Mouse (Mus musculus): ENCODE results near the gene Tmem132d.
"Not testable (repeated sequence)": the region's sequence is repeated elsewhere in the genome, so short reads cannot be mapped to it uniquely, and the experiment has no call there.

Tmem132d gene

DNA sequence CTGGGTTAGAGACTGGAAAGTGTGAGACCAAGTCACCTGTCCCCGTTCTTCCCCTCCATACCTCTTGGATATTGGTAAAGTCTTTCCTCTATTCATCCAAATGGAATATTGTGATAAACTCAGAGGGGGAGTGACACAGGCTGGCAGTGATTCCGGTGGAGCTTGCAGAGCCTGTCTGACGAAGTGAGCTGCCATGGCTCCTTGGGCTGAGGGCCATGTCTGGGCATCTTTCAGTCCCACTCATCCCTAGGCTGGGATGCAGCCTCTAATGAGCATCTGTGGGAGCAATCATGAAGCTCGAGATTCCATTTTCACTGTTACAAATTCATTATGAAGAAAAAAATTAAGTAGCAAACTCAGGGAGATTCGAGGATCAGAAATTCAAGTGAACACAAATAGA, 332.5 kb downstream of the Tmem132d start:
- DNase-seq (ENCODE audit: low spot score in 2 of 2): no peak

GRCm38 (mm10) chr5:128099439-128099838, 333.4 kb downstream of the Tmem132d start:
- DNase-seq (ENCODE audit: low spot score in 2 of 2): no peak

- DNase-seq (ENCODE audit: low spot score in 2 of 2): no peak
These were observed 342.3 kb downstream of the Tmem132d start for GRCm38 (mm10) chr5:128090578-128090977.

- DNase-seq (ENCODE audit: low spot score in 2 of 2): no peak
These were observed 357.4 kb downstream of the Tmem132d start for GRCm38 (mm10) chr5:128075456-128075855.

DNA sequence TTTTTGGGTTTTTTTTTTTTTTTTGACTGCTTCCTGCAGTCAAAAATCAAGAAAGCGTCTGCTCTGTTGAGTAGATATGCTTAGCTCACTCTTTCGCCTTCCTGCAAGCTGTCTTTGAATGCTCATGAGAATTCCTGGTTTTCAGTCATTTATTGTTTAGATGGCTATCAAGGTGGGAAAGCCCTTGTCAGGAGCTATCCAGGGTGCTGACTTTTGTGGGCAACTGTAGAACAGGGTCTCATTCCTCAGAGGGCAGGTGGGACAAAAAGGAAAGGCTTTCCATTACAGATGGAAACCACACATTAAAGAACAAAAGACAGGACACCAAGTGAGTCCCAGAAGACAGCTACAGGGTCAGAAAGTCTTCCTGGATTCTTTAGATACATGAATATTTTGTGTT, 360.3 kb downstream of the Tmem132d start:
- DNase-seq (ENCODE audit: low spot score in 2 of 2): no peak

DNA sequence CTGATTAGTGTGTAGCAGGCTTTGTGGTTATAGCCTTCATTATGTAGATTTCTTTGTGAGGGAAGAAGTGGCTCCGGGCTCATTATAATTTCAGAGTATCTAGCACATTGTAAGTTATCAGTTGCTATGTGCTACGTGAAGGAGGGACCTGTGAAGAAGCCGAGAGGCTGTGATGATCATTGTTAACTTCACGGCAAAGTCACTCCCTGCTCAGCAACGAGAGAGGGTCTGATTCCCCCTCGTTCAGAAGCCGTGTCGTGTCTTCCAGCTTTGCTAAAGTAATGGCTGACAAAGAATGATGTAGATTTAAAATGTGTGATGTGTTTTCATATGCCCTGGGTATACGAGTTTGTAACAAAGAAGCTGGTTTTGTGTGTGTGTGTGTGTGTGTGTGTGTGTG, 391.1 kb downstream of the Tmem132d start:
- DNase-seq (ENCODE audit: low spot score in 2 of 2): no peak

DNA sequence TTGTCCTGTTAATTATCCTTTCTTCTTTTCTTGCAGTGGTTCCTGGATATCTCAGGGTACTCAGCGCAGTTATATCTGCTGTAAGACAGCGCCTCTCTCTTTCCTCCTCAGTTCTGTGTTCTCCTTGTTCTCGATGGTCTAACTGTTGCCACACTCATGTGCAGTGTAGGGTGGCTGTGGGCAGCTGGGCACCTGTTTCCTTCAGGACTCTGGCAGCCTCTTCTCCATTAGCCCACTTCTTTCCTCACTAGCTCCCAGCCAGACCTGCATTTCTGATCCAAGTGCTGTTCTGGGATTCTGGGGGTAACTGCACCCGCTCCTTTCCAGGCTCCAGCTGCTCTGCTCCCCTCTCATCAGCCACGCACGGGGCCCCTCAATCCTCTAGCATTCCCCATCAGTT, 392.8 kb downstream of the Tmem132d start:
- DNase-seq (ENCODE audit: low spot score in 2 of 2): no peak

- DNase-seq (ENCODE audit: low spot score in 2 of 2): no peak
These were observed 405.8 kb downstream of the Tmem132d start for GRCm38 (mm10) chr5:128027076-128027475.

- no peak for DNase-seq (ENCODE audit: low spot score in 2 of 2)
These were observed 428.2 kb downstream of the Tmem132d start for GRCm38 (mm10) chr5:128004666-128005065.

GRCm38 (mm10) chr5:127996526-127997245, 436.2 kb downstream of the Tmem132d start:
- no peak for DNase-seq (ENCODE audit: low spot score in 2 of 2)

- no peak for DNase-seq (ENCODE audit: low spot score in 2 of 2)
These were observed 439.4 kb downstream of the Tmem132d start for GRCm38 (mm10) chr5:127993460-127993859.

GRCm38 (mm10) chr5:127990826-127991225, 442.1 kb downstream of the Tmem132d start:
- DNase-seq (ENCODE audit: low spot score in 2 of 2): no peak

DNA sequence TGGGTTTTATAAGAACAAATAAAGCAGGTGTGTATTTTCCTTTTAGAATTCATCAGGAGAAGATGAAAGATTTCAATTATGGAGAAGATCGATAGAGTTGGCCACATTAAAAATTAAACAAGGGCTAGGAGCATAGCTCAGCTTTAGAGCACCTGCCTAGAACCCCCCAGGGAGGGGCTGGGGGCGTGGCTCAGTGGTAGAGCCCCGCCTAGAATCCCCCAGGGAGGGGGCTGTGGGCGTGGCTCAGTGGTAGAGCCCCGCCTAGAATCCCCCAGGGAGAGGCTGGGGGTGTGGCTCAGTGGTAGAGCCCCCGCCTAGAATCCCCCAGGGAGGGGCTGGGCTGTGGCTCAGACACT, 452.9 kb downstream of the Tmem132d start:
- DNase-seq (ENCODE audit: low spot score in 2 of 2): not testable (repeated sequence)

DNA sequence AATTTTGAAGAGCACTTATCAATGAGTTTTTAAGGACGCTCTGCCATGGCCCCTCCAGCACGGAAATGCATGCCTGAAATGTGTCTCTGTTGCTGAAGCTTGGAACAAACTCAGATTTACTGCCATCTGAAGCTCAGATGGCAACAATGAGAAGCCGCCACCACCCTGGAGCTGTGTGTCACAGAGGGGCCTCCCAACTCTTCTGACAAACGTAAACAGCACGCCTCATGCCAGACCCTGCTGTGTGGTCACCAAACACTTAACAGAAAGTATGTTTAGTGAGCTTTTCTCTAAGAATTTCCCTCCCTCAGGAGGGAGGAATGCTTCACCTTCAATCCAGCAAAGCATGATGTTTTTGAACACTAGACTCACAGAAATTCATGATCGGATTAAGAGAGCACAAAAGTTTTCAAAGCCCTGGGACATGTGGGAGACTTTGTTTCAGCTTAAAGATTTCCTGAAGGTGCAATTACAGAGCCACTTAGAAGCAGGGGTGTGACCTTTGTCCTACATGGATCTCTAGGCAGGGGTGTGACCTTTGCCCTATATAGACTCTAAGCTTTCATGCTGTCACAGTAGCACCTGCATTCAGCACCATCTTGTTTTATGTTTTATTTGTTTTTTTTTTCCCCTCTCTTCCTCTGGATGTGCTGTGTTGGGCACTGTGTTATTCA, 453.4 kb downstream of the Tmem132d start:
- no peak for DNase-seq (ENCODE audit: low spot score in 2 of 2)

DNA sequence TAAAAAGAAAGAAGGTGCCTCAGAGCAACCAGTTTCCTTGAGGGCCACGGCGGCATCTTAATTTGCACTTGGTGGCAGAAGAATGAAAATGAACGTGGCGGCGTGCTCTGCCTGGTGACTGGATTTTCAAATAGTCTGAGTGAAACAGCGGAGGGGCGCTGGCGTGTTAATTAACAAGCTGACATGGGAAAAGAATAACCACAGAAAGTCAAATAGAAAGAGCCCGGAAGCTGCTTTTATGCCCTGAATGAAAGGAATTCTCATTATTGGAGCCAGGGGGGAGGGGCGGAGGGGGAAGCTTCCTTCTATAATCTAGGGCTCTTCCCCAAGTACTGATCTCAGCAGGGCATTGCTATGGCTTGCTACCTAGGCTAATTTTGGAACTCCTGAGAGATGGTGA, 456.2 kb downstream of the Tmem132d start:
- no peak for DNase-seq (ENCODE audit: low spot score in 2 of 2)

DNA sequence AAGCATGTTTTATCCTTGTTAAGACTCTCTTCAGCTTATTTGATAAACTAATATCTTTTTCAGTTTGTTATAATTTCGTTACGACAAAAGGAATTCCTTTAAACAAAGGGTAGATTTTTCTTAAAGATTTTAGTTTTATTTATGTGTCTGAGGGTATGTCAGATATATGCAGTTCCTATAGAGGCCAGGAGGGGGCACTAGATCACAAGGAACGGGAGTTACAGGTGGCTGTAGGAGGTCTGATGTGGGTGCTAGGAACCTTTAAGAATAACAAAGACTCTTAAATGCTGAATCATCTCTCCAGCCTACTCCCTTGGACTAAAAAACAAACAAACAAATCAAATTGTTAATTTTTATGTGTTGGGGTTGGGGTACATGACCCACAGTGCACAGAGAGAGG, 467.2 kb downstream of the Tmem132d start:
- no peak for DNase-seq (ENCODE audit: low spot score in 2 of 2)

DNA sequence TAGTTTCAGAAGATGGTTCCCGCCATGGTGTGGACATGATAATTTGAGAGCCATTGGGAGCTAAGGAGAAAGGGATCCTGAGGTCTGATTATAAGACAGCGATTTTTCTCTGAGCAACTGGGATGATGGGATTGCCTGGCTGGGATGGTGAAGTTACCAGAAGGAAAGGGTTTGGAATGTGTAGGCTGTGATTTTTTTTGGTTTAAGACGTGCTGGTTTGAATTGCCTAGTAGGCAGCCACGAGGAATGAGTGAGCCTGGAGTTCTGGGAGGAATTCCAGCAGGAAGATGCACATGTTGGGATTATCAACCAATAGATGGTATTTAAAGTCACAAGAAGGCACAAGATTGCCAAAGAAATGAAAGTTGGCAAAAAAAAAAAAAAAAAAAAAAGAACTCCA, 470.2 kb downstream of the Tmem132d start:
- no peak for DNase-seq (ENCODE audit: low spot score in 2 of 2)

GRCm38 (mm10) chr5:127956511-127957097, 476.3 kb downstream of the Tmem132d start:
- DNase-seq (ENCODE audit: low spot score in 2 of 2): no peak

GRCm38 (mm10) chr5:127954231-127954790, 478.6 kb downstream of the Tmem132d start:
- DNase-seq (ENCODE audit: low spot score in 2 of 2): no peak

DNA sequence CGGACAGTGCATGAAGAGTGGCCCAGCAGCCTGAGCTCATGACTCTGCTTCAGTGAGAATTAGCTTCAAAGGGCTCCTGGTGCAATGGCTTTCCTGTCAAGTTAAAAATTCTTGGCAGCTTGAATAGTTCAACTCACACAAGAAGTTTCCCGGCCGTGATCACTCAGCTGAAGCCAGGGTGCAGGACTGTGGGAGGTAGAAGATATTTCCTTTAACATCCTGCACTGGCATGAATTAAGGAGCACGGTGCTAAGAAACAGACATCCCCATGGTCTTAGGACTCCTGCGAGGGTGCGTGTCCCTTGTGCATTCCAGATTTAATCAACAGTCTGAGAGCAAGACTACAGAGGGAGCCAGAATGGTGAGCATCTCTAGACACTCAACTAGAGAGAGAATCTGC, 480.1 kb downstream of the Tmem132d start:
- DNase-seq (ENCODE audit: low spot score in 2 of 2): no peak

GRCm38 (mm10) chr5:127950574-127950973, 482.3 kb downstream of the Tmem132d start:
- DNase-seq (ENCODE audit: low spot score in 2 of 2): no peak

GRCm38 (mm10) chr5:127947275-127947674, 485.6 kb downstream of the Tmem132d start:
- no peak for DNase-seq (ENCODE audit: low spot score in 2 of 2)

- not testable (repeated sequence) for DNase-seq (ENCODE audit: low spot score in 2 of 2)
These were observed 490.7 kb downstream of the Tmem132d start for GRCm38 (mm10) chr5:127942171-127942570.

All from heart, adult 9 months (tissue).